Mouse (Mus musculus): ENCODE measurements around the gene Ccser2.
"Not testable (repeated sequence)": the region's sequence is repeated elsewhere in the genome, so short reads cannot be mapped to it uniquely, and the experiment has no call there.

Gene Ccser2

DNA sequence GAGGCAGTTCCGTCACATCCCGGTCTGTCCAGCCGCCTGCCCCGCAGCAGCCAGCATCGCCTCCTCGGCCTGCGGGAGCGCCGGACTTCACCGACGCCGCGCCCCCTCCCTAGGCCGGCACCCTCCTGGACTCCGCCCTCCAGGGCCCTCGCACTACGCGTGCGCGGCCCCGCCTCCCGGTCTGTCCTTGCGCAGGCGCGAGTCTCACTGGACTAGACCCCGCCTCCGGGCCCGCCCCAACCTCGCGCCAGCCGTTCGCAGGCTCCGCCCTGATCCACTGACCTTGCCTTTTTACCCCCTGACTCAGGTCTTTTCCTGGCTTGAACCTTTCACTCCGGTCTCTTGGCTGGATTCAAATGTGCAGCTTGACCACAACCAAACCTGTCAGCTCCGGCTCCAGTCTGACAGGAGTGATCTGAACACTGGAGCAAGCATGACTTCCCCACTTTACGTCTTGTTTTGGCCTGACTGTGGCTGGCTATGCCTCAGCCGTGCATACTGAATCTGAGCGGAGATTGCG, at the start of gene Ccser2:
Gene Ccser2 (minus strand): TSS at position 150 of the 520 bp plus-strand sequence.
- in situ Hi-C loops (cut with MboI), result loop anchor here (10.0 kb wide), 1 partner anchor 166 kb away; the partner anchor contains the start of gene Ghitm

GRCm38 (mm10) chr14:37015894-37016293, 47.3 kb upstream of the Ccser2 start:
- in situ Hi-C loops (cut with MboI), result no loop called here

DNA sequence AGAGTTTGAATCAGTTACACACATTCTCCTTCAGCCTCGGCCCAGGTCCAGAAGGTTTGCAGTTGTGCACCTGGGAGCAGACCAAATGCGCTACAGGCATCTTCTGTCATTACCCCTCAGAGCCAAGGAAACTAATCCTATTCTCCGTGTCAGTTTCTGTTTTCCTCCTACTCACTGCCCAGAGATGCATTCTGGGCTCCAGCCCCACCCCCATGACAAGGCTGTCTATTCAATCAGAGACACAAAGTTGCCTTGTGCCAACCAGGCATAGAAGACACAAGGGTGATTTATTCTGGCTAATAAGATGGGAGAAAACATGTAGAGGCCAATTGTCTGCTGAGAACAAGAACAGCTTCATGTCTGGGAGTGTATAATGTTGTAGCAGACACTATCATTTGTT, 45.1 kb upstream of the Ccser2 start:
- in situ Hi-C loops (cut with MboI), result no loop called here

DNA sequence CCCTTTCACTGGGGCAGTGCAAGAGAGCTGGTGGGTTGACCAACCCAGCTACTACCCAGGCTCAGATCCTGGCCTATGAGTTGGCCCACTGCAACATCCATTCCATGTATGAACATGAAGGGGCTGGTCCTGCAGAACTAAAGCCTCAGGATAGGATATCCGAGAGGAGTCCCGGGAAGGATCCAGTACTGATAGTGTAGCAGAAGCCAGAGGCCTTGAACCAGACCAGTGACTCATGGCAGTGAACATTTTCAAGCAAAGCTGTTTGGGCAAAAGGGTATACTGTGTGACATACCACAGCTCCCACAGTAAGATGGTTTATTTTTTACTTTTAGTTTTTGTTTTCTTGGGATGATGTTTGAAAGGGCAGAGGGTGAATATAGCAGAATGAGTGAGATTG, 41.1 kb upstream of the Ccser2 start:
- in situ Hi-C loops (cut with MboI), result no loop called here

DNA sequence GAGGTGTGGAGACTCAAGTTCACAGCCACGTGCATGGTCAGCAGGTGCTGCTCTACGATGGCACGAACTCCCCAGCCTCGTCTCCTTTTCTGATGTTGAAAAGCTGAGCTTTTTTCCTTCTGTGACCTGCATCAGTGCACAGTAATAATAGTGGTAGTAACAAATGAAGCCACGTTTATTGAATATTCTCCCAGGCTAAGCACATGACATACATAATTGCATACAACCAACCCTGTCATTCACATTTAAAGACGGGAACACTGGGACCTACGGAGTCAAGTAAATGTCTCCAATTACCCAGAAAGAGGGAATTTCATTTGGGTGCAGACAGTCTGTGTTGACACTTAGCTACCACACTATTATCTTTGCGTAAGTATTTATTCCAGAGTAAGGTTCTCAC, 37.9 kb upstream of the Ccser2 start:
- in situ Hi-C loops (cut with MboI), result no loop called here

DNA sequence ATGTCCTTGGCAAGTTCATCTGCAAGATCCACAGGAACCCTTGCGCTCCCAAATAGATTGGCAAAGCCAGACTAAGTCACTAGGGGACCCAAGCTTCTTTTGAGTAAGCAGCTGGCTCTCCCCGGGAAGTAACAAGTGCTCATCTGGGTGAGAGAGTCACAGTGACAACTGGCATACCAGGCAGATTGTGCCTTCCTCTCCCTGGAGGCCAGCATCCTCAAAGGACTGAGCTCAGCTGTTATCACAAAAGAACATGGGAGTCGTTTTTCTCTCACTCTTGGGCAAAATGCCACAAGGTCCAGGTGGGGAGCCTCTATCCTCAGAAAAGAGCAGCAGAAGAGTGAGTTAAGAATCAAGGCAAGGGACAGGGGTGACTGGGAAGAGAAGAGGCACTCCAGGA, 37.3 kb upstream of the Ccser2 start:
- in situ Hi-C loops (cut with MboI), result no loop called here

DNA sequence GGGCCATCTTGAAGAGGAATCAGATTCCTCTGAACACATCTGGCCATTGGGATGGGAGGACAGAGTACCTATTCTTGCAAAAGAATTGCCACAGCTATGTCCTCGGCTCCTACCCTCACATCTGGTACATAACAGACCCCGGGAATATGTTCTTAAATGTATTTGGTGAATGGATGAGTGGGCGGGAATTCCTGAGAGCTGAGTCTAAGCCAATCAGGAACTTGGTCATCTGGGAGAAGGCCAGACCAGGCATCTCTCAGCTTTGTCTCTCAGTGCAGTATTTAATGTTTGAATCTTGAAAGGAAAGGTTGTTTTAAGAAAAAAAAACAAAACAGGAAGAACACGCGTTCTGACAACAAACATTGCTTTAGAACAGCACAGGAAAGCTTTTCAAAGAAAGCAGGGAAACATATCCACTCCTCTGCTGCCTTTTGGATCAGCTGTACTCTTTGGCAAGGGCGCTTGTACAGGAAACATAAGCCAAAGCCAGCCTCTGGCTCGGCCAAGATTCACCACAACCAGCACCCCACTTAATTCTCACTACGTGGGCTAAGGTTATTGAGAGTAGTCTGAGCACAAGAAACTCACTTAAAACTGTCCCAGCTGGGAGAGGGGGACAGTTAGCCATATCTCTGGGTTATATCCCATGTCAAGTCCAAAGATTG, 35.0 kb upstream of the Ccser2 start:
- in situ Hi-C loops (cut with MboI), result no loop called here

- in situ Hi-C loops (cut with MboI), result no loop called here
Measured at GRCm38 (mm10) chr14:37002852-37003251, 34.3 kb upstream of the Ccser2 start.

DNA sequence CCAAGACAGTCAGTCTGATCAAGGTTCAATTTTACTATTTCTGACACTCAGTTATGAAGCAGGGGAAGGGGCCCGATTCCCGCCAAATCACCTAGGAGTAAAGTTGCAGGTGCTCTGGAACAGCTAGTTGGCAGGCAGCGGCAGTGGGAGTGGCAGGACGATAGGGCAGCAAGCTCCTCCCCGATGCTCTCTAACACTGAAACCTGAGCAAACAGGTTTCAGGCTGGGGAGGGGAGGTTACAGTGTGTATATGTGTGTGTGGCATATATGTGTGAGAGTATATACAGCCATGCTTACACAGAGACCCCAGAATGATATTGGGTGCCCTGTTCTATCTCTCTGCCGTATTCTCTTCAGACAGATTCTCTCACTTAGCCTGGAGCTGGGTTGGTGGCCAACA, 32.2 kb upstream of the Ccser2 start:
- in situ Hi-C loops (cut with MboI), result not testable (repeated sequence)

DNA sequence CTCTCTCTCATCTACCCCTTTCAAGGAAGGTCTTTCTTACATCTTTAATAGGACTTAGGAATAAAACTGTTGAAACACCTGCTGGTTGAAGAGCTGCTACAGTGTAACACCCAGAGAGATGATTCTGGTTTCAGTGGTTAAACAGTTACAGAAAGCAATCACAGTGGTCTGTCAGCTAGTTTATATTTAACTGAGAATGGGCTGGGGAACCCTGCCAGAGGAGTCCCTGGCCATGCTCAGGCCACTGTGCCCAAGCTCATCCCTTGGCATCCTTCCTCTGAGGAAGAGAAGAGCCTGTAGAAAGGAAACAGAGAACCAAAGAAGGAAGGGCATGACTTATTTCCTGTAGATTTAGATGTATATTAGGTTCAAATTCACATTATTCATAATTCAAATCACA, 21.2 kb upstream of the Ccser2 start:
- in situ Hi-C loops (cut with MboI), result no loop called here

DNA sequence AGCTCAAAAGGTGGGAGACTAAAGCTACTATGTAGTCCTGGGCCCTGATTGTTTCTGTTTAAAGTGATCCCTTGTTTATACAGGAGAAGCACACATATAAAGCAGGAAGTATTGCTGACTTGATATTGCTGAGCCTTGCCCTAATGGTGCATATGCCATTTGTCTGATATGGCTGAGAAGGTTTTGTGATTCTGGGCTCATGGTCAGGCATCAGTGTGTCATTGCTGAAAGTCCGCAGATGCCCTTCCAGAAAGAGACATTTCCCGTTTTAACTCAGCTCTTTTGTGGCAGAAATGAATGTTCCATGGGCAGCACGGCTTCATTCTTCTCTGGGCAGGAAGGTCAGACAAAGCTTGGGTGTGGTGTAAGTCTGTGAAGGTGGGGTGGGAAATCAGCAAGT, 17.1 kb upstream of the Ccser2 start:
- in situ Hi-C loops (cut with MboI), result no loop called here

DNA sequence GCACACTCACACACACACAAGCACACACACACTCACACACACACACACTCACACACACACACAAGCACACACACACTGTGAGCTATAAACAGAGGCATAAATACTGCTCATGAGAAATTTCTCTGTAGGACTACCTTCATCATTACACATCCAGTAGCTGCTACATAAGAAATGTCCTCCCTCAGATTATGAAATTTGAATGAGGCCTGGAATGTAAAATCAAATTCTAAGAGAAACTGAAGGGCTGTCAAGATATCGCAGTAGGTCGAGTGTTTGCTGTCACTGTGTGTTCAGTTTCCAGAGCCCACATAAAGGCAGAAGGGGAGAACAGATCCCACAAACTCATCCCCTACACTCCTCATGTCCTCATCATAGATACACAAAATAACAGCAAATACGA, 6.4 kb upstream of the Ccser2 start:
- in situ Hi-C loops (cut with MboI), result no loop called here

DNA sequence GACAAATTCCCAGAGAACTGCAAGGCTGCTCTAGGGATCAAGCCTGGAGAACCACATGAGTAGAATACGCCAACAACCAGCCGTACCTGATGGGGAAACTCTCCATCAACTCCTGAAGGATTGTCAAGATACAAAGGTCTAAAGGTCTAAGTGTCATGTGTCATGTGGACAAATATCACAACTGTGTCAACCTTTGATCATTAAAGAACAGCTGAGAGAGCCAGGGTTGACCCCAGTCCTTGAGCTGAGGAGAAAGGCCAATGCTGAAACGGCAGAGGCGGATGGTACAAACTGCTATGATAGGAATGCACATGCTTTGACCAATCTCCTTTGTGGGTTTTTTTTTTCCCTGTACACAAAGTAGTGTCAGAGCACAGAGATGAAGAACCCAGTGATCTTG, 2.6 kb upstream of the Ccser2 start:
- in situ Hi-C loops (cut with MboI), result no loop called here

GRCm38 (mm10) chr14:36969861-36970420, 1.4 kb upstream of the Ccser2 start:
- in situ Hi-C loops (cut with MboI), result loop anchor here (10.0 kb wide), 1 partner anchor 165 kb away; the partner anchor contains the start of gene Ghitm

DNA sequence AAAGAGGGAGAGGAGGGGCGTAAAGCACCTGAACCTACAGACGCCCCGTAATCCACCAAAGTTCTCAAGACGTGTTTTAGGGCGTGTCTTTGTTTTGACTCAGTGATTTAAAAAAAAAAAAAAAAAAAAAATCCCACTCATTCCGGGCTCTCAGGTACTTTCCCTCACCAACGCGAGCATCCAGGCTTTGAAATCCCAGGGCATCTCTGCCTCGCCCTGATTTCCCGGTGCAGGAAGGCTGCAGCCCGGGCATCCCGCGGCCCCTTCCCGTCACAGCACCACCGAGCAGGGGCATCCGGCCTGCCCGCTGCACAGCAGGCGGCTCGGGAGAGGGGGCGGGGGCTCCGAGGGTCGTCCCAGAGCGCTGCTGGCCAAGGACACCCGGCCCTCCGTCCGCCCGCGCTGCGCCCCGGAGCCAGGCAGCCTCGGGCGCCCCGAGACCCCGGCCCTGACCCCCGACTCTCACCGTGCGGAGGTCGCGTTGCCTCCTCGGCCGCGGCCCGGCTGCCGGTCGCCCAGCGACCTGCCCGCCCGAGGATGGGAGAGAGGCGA, 425 bp downstream of the Ccser2 start:
- in situ Hi-C loops (cut with MboI), result loop anchor here (10.0 kb wide), 1 partner anchor 167 kb away; the partner anchor contains the start of gene Ghitm

GRCm38 (mm10) chr14:36965421-36965820, 3.2 kb downstream of the Ccser2 start:
- in situ Hi-C loops (cut with MboI), result loop anchor here (10.0 kb wide), 1 partner anchor 169 kb away; the partner anchor contains the start of gene Ghitm

DNA sequence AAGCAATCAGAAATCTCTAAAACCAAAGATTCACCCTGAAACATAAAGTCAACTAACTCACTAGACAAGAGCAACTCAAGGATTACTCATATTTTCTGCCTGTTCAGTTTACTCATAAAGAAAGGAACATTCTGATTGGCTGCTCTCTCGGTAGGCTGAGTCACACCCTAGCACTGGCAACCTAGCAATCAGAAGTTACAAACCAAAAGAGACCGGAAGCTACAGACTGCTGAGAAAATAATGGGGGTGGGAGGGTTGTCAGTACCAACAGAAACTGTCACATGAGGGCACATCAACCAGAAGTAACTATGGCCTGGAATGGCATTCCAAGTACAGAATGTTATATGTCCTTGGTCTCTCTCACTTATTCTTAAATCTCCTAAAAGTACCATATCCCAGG, 6.1 kb downstream of the Ccser2 start:
- in situ Hi-C loops (cut with MboI), result loop anchor here (10.0 kb wide), 1 partner anchor 172 kb away; the partner anchor contains the start of gene Ghitm

GRCm38 (mm10) chr14:36957719-36958118, 10.9 kb downstream of the Ccser2 start:
- in situ Hi-C loops (cut with MboI), result no loop called here

GRCm38 (mm10) chr14:36957261-36957660, 11.3 kb downstream of the Ccser2 start:
- in situ Hi-C loops (cut with MboI), result no loop called here

DNA sequence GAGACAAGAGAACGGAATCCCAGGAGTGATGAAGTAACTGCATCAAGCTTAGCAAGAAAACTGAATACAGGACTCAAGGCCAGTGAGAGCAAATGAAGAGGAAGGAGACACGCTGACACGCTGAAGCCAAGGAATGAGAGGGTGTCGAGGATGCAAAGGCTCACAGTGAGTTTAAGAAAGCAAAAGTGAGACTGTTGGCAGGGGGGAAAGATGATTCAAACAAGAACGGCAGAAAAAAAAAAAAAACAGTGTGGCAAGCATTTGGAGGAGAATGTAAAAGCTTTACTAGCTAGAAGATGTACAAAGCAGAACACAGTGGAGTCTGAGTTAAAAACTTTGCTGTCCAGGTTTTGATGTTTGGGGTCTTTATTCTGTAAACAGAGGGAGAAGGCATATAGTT, 11.9 kb downstream of the Ccser2 start:
- in situ Hi-C loops (cut with MboI), result no loop called here

GRCm38 (mm10) chr14:36952687-36953426, 15.7 kb downstream of the Ccser2 start:
- in situ Hi-C loops (cut with MboI), result no loop called here

DNA sequence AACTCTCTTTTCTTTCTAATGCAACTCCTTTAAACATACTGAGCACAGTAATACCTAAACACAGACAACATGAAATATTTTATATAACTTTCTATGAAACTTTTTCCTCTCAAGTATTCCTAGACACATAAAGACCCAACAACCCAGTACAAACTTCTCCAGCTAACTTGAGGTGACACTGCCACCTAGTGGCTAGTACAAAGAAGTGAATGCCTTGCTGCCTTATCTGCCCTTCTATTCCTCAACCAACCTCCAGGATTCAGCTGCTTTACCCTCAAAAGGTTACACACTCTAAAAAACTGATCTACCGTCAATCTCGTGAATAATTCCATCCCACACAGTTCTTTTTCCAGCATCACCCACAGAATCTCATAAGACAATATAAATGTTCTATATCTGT, 16.4 kb downstream of the Ccser2 start:
- in situ Hi-C loops (cut with MboI), result no loop called here

All from mature B cell (primary cell).